Mouse (Mus musculus): ENCODE data around the gene Map3k11. TPM values are rescaled to one million over a fixed set of nuclear protein-coding genes. Genes with fewer than 3 reads are reported as not detected.

Map3k11 gene
- polyA plus RNA-seq (2012; rRNA removed) = 72.2 and 83.9 TPM in 2 replicates

DNA sequence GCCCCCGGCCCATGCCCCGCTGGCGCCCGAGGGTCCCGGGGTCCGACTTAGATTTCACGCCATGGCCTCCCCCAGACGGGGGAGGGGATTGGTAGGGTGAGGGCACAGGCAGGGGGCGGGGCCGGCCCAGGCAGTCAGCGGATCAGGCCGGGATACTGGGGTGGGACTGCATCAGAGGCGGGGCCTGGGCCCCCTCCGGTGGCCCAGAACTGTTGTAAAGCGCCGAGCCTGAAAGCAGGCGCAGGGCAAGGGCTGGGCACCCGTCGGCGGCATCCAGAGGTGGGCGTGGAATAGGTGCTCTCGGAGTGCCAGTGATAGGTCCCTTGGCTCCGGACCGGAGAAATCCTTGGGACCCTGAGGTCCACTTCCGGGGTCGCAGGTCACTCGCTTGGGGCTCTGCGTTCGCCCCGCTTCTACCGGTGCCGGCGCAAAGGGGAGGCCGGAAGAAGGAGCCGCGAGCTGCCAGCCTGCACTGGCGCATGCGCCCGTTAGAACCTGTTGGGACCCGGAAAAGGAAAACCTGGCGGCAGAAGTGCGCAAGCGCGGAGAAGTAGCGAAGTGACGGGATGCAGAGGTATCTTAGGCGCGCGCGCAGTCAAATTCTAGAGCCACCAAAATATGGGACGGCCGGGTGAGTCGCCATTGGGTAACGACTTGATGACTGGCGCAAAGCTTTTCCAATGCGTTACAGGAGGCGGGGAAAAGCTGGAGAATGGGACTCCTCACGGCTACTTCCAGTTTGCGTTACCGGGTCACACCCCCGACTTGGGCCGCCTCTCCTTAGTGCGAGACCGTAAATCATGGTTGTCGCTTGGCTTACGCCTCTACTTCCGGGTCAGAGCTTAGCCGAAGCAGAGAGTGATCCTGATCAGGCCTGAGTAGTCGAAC, at the start of gene Map3k11, which contains the start of gene Pcnx3:
Gene Map3k11, plus strand, starts transcription at position 543 of the 888 bp plus-strand sequence.
Gene Pcnx3, minus strand, starts transcription at position 709 of the 888 bp plus-strand sequence.
- Histone ChIP-seq H3K27me3 (replicated peaks; ENCODE audit: control insufficient read depth, insufficient read depth, low read length) (no peaks in the 10 kb centered on the region), H3K4me3 (ENCODE audit: insufficient read depth, low read depth, low read length) (peak within 1 kb of the TSS; percentile 88), H3K36me3 (ENCODE audit: control insufficient read depth, insufficient read depth, low read length) (0 out of 2 replicates have a peak, but pooled peaks cover 2% of the 10 kb centered on the region), H3K27ac (ENCODE audit: insufficient read depth, low read depth, low read length) (peak within 1 kb of the TSS; percentile 92), H3K4me1 (ENCODE audit: control insufficient read depth, insufficient read depth, low read length) (peaks cover 14% of the 10 kb centered on the region)
- peak; percentile 99 for DNase-seq
- TF ChIP-seq POLR2A (IDR thresholded peaks at IDR 0.05; ENCODE audit: low read depth, low read length) = no peak
- TF ChIP-seq CTCF (conservative IDR thresholded peaks at IDR 0.05; ENCODE audit: insufficient read depth, insufficient read length, low read depth, low read length) = no peak
- under 1% methylated on average over 69 of the region's 69 CpGs for WGBS

DNA sequence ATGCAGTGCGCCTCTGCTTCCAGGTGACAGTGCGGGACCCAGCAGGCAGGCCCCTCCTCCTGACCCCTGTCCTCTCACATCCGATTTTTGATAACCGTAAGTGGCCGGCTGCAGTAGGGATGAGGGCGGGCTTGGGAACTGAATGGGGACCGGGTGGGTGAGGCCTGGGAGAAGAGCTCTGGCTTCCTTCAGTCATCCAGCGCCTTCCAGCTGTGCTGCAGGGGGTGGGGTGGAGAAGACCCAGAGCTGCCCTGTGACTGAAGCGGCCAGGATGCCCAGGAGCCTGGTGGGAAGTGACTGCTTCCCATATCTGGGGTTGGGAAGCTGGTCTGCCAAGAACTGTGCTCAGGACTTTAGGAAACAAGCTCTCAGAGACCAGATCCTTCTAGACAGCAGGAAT, 48.2 kb upstream of the Map3k11 start:
- WGBS = 65% methylated on average over 9 of the region's 9 CpGs
- no peak for DNase-seq
- Histone ChIP-seq H3K27ac (ENCODE audit: insufficient read depth, low read depth, low read length) (no peak overlapping the region), H3K36me3 (ENCODE audit: control insufficient read depth, insufficient read depth, low read length) (peaks cover 4% of the 10 kb centered on the region; the same call in 1 of the 2 replicates), H3K4me1 (ENCODE audit: control insufficient read depth, insufficient read depth, low read length) (peaks cover 12% of the 10 kb centered on the region; the same call in 1 of the 2 replicates), H3K4me3 (ENCODE audit: insufficient read depth, low read depth, low read length) (no peak overlapping the region), H3K27me3 (replicated peaks; ENCODE audit: control insufficient read depth, insufficient read depth, low read length) (no peaks in the 10 kb centered on the region)
- TF ChIP-seq CTCF (conservative IDR thresholded peaks at IDR 0.05; ENCODE audit: insufficient read depth, insufficient read length, low read depth, low read length) (no peak), POLR2A (IDR thresholded peaks at IDR 0.05; ENCODE audit: low read depth, low read length) (no peak)

DNA sequence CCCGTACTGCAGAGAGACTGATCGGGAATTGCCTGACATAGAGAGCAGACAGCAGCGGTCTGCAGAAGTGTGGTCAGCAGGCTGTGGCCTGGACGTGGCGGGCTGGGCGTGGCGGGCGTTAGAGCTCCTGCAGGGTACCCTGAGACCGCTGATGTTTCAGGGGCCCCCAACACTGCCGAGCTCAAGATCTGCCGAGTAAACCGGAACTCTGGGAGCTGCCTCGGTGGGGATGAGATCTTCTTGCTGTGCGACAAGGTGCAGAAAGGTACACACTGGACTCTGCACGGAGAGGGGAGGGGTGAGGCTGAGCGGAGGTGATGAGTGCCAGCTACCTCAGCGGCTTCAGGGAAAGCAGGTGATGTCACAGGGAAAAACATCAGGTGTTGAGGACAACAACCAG, 47.5 kb upstream of the Map3k11 start:
- no peak for DNase-seq
- whole genome bisulfite sequencing = 84% methylated on average over 17 of the region's 17 CpGs
- no peaks in the 10 kb centered on the region for H3K27me3 ChIP-seq (replicated peaks; ENCODE audit: control insufficient read depth, insufficient read depth, low read length)
- H3K4me3 ChIP-seq (ENCODE audit: insufficient read depth, low read depth, low read length) = no peak overlapping the region
- H3K36me3 ChIP-seq (ENCODE audit: control insufficient read depth, insufficient read depth, low read length) = peaks cover 5% of the 10 kb centered on the region; the same call in 1 of the 2 replicates
- peaks cover 11% of the 10 kb centered on the region; the same call in 1 of the 2 replicates for H3K4me1 ChIP-seq (ENCODE audit: control insufficient read depth, insufficient read depth, low read length)
- H3K27ac ChIP-seq (ENCODE audit: insufficient read depth, low read depth, low read length) = no peak overlapping the region
- TF ChIP-seq POLR2A (IDR thresholded peaks at IDR 0.05; ENCODE audit: low read depth, low read length) (no peak), CTCF (conservative IDR thresholded peaks at IDR 0.05; ENCODE audit: insufficient read depth, insufficient read length, low read depth, low read length) (no peak)

DNA sequence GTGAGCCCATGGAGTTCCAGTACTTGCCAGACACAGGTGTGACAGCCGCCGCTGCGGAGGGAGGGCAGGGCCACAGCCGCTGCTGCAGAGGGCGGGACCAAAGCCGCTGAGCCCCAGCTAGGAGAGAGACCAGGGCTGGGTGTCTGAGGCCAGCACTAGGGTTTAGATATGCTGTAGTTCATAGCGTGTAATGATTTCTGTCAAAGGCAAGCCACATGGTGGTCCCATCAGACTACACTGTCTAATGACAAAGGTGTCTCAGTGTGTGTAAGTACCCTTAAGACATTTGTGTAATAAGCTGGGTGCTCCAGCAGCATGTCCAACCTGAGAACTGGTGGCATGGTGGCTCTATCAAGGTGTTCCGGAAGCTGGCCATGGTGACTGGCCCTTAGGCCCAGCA, 46.9 kb upstream of the Map3k11 start:
- Histone ChIP-seq H3K36me3 (ENCODE audit: control insufficient read depth, insufficient read depth, low read length) (peaks cover 5% of the 10 kb centered on the region; the same call in 1 of the 2 replicates), H3K4me1 (ENCODE audit: control insufficient read depth, insufficient read depth, low read length) (peaks cover 8% of the 10 kb centered on the region; the same call in 1 of the 2 replicates), H3K4me3 (ENCODE audit: insufficient read depth, low read depth, low read length) (no peak overlapping the region), H3K27me3 (replicated peaks; ENCODE audit: control insufficient read depth, insufficient read depth, low read length) (no peaks in the 10 kb centered on the region), H3K27ac (ENCODE audit: insufficient read depth, low read depth, low read length) (no peak overlapping the region)
- WGBS = 93% methylated on average over 8 of the region's 8 CpGs
- TF ChIP-seq CTCF (conservative IDR thresholded peaks at IDR 0.05; ENCODE audit: insufficient read depth, insufficient read length, low read depth, low read length) (no peak), POLR2A (IDR thresholded peaks at IDR 0.05; ENCODE audit: low read depth, low read length) (no peak)
- DNase-seq = no peak

DNA sequence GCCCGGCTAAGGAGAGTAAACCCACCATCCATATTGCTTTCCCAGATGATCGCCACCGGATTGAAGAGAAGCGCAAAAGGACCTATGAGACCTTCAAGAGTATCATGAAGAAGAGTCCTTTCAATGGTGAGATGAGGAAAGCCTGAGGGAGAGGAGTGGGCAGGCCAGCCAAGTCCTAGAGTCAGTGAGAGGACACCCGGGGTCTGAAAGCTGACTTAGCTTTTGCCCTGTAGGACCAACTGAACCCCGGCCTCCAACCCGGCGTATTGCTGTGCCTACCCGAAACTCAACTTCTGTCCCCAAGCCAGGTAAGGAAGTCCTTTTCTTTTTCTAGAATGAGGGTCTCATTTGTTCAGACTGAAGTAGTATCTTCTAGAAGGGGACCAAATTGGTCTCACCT, 43.3 kb upstream of the Map3k11 start:
- WGBS = 98% methylated on average over 9 of the region's 9 CpGs

DNA sequence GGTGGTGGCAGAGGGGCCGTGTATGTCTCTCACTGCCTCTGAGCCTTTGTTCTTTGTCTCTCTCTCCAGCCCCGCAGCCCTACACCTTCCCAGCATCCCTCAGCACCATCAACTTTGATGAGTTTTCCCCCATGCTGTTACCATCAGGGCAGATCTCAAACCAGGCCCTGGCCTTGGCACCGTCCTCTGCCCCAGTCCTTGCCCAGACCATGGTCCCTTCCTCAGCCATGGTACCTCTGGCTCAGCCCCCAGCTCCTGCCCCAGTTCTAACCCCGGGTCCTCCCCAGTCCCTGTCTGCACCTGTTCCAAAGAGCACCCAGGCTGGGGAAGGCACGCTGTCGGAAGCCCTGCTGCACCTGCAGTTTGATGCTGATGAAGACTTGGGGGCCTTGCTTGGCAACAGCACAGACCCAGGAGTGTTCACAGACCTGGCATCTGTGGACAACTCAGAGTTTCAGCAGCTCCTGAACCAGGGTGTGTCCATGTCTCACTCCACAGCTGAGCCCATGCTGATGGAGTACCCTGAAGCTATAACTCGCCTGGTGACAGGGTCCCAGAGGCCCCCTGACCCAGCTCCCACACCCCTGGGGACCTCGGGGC, 41.7 kb upstream of the Map3k11 start:
- Histone ChIP-seq H3K27ac (ENCODE audit: insufficient read depth, low read depth, low read length) (no peak overlapping the region), H3K27me3 (replicated peaks; ENCODE audit: control insufficient read depth, insufficient read depth, low read length) (no peaks in the 10 kb centered on the region), H3K4me3 (ENCODE audit: insufficient read depth, low read depth, low read length) (no peak overlapping the region), H3K36me3 (ENCODE audit: control insufficient read depth, insufficient read depth, low read length) (peaks cover 6% of the 10 kb centered on the region; the same call in 1 of the 2 replicates), H3K4me1 (ENCODE audit: control insufficient read depth, insufficient read depth, low read length) (peaks cover 10% of the 10 kb centered on the region; the same call in 1 of the 2 replicates)
- no peak for TF ChIP-seq POLR2A (IDR thresholded peaks at IDR 0.05; ENCODE audit: low read depth, low read length)
- DNase-seq = no peak
- 90% methylated on average over 8 of the region's 8 CpGs for WGBS

More for the DNA sequence above, 43.3 kb upstream of the Map3k11 start:
- H3K4me3 ChIP-seq (ENCODE audit: insufficient read depth, low read depth, low read length) = no peak overlapping the region
- H3K4me1 ChIP-seq (ENCODE audit: control insufficient read depth, insufficient read depth, low read length) = peaks cover 10% of the 10 kb centered on the region; the same call in 1 of the 2 replicates
- H3K27me3 ChIP-seq (replicated peaks; ENCODE audit: control insufficient read depth, insufficient read depth, low read length) = no peaks in the 10 kb centered on the region
- no peak overlapping the region for H3K27ac ChIP-seq (ENCODE audit: insufficient read depth, low read depth, low read length)
- H3K36me3 ChIP-seq (ENCODE audit: control insufficient read depth, insufficient read depth, low read length) = peaks cover 6% of the 10 kb centered on the region; the same call in 1 of the 2 replicates
- no peak for DNase-seq
- no peak for TF ChIP-seq CTCF (conservative IDR thresholded peaks at IDR 0.05; ENCODE audit: insufficient read depth, insufficient read length, low read depth, low read length)
- TF ChIP-seq POLR2A (IDR thresholded peaks at IDR 0.05; ENCODE audit: low read depth, low read length) = no peak

DNA sequence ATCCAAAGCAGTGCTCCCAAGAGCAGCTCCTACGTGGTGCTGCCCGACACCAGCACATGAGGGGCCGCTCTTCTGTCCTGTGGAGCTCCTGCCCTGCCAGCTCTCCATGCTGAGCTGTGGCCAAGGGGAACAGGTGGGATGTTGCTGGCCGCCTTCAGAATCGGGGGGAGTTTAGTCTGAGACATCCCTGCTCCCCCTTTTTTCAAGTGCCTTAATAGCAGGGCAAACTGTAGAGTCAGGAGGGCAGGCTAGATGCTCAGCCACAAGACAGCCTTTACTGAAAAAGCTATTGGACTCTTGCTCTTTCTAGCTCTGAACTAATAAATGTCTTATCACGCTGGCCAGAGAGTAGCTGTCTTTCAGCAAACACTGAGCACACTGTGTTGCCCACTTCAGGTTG, 40.8 kb upstream of the Map3k11 start:
- Histone ChIP-seq H3K27ac (ENCODE audit: insufficient read depth, low read depth, low read length) (0 out of 2 replicates have a peak overlapping the region, but pooled peaks have one; percentile 37), H3K4me1 (ENCODE audit: control insufficient read depth, insufficient read depth, low read length) (peaks cover 10% of the 10 kb centered on the region; the same call in 1 of the 2 replicates), H3K36me3 (ENCODE audit: control insufficient read depth, insufficient read depth, low read length) (peaks cover 4% of the 10 kb centered on the region; the same call in 1 of the 2 replicates), H3K4me3 (ENCODE audit: insufficient read depth, low read depth, low read length) (no peak overlapping the region), H3K27me3 (replicated peaks; ENCODE audit: control insufficient read depth, insufficient read depth, low read length) (no peaks in the 10 kb centered on the region)
- TF ChIP-seq POLR2A (IDR thresholded peaks at IDR 0.05; ENCODE audit: low read depth, low read length) (no peak), CTCF (conservative IDR thresholded peaks at IDR 0.05; ENCODE audit: insufficient read depth, insufficient read length, low read depth, low read length) (no peak)
- 93% methylated on average over 6 of the region's 6 CpGs for WGBS
- no peak for DNase-seq
